Mouse (Mus musculus) liver, embryonic 11.5 days (tissue): ENCODE results near the gene Abhd2. TPM values are rescaled to one million over a fixed set of nuclear protein-coding genes. Genes with fewer than 3 reads are reported as not detected.

ENCODE experiments used
- ATAC-seq: fragments of 200-750 bp; cut with Nextera tagmentation; replicated peaks from 2 replicates; pipeline ENCODE4 v1.8.0; 2017; ENCODE audit warnings: moderate number of reproducible peaks, mild to moderate bottlenecking, moderate TSS enrichment, moderate library complexity; ENCODE audit not compliant: low FRiP score
- DNase-seq: peaks from one replicate; pipeline ENCODE4 v3.0.0-alpha.2; 2017; ENCODE audit warnings: low spot score
- H3K27ac ChIP-seq: fragments of 300-500 bp; sonication (generic); 2 replicates; pipeline ENCODE4 v1.5.1; 2014; ENCODE audit warnings: mild to moderate bottlenecking, low read depth, low read length, control low read depth
- H3K27me3 ChIP-seq: fragments of 300-500 bp; sonication (generic); replicated peaks from 2 replicates; pipeline ENCODE4 v1.6.1; 2014; ENCODE audit warnings: low read length, mixed read lengths; ENCODE audit not compliant: control insufficient read depth, insufficient read depth
- H3K36me3 ChIP-seq: fragments of 300-500 bp; sonication (generic); 2 replicates; pipeline ENCODE4 v1.6.1; 2014; ENCODE audit warnings: mild to moderate bottlenecking, low read length, moderate library complexity, mixed read lengths; ENCODE audit not compliant: control insufficient read depth, insufficient read depth
- H3K4me1 ChIP-seq: fragments of 300-500 bp; sonication (generic); replicated peaks from 2 replicates; pipeline ENCODE4 v1.6.1; 2014; ENCODE audit warnings: low read length, mixed read lengths; ENCODE audit not compliant: control insufficient read depth, insufficient read depth
- H3K4me2 ChIP-seq: fragments of 300-500 bp; sonication (generic); 2 replicates; pipeline ENCODE4 v1.6.1; 2014; ENCODE audit warnings: mild to moderate bottlenecking, control low read depth, moderate library complexity
- H3K4me3 ChIP-seq: fragments of 300-500 bp; sonication (generic); 2 replicates; pipeline ENCODE4 v1.5.1; 2014; ENCODE audit warnings: low read depth, low read length, control low read depth
- H3K9ac ChIP-seq: fragments of 300-500 bp; sonication (generic); 2 replicates; pipeline ENCODE4 v1.6.1; 2014; ENCODE audit warnings: low read depth, low read length, control low read depth
- H3K9me3 ChIP-seq: fragments of 300-500 bp; sonication (generic); 2 replicates; pipeline ENCODE4 v1.6.1; 2016; ENCODE audit warnings: low read length, inconsistent platforms, mixed read lengths; ENCODE audit not compliant: control insufficient read depth
- WGBS: fragments of 180-500 bp; shearing (Covaris S2); extraction: QIAGEN DNeasy Blood & Tissue Kit; methylation state at CpG from one replicate; pipeline ENCODE4 v1.1.7; 2014; 5-methylcytosine and 5-hydroxymethylcytosine counted together
- polyA plus RNA-seq: library from polyadenylated mRNA; unstranded; fragments of >200 nt; fragmentation: Nextera tagmentation; extraction: Ambion mirVana; gene quantifications from 2 replicates; pipeline ENCODE4 v1.2.1, GENCODE M21; 2014

Gene Abhd2
- polyA plus RNA-seq, 1 experiment from 2014 or later = 11.5 TPM

DNA sequence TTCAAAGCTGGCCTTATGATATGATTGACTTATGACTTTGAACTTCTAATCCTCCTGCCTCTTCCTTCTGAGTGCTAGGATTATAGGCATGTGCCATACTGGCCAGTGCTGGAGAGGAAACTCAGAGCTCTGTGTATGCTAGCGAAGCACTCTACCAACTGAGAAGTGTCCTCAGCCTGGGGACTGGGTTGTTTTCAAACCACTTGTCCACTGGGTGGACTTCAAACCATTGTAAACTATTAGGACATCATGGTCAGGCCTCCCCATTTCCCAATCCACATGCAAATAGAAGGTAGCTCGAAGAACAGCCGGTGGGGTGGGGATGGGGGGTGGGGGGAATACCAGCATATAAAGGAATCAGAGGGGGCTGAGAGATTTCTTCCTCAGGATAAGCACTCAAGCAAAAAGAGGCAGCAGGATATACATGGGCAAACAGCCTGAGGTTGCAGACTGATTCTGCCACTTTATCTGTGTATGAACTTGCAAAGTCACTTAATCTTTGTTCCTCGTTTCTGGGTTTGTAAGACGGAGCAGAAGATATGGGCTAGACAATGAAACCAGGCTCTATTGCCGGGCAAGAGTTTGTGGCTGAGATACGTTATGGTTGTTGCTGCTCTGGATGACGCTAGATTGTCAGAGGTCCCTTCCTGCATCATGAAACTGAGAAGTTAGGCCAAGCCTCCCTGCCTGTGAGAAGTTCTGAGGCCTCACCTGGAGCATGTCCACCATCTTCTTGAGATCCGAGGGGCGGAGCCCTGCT, 103.7 kb downstream of the Abhd2 start:
- H3K9me3 ChIP-seq = no peaks in the 10 kb centered on the region
- H3K9ac ChIP-seq = no peak overlapping the region
- H3K4me1 ChIP-seq = peaks cover 8% of the 10 kb centered on the region; the same call in 1 of the 2 replicates
- H3K4me2 ChIP-seq = no peak overlapping the region
- H3K36me3 ChIP-seq = no peaks in the 10 kb centered on the region
- ATAC-seq (0 out of 2 replicates have a peak, but pooled peaks have one; percentile 36), DNase-seq (no peak)
- no peak overlapping the region for H3K27ac ChIP-seq
- H3K27me3 ChIP-seq = no peaks in the 10 kb centered on the region; the same call in 1 of the 2 replicates
- no peak overlapping the region for H3K4me3 ChIP-seq
- WGBS = 60% methylated on average over 10 of the region's 10 CpGs

DNA sequence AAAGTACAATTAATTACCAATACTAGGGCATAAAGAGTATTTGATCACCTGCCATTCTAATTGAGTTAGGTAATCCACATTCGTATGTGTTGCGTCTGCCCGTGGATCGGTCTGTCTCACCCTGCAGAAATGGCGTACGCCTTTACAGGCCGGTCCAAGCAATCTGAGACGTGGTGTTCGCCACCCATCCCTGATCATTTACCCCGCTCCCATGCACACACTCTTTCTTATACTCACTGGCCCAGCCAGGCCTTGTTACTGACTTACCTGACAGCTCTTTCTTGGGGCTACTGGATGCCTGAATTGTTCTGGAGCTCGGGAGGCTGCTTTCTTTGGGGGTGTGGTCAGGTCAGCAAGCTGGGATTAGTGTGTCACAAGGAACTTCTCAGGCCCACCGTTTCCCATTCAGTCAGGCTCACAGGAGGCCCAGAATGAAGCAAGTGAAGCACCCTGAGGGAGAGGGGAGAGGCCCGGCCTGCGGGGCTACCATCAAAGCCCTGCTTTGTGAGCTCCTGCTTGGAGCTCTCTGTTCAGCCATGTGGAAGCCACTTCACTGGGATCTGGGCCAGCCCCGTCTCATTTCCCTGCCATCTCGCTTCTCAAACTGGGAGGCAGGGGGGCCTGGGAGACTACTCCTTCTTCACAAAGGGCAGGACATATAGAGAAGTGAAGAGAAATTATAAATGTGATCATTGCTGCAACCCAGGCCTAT, 113.6 kb downstream of the Abhd2 start, which contains the start of gene Rlbp1:
TSS of gene Rlbp1 (minus strand) at position 627 of the 712 bp plus-strand sequence.
- no peak for ATAC-seq
- Histone ChIP-seq H3K9me3 (no peaks in the 10 kb centered on the region), H3K27me3 (no peaks in the 10 kb centered on the region), H3K36me3 (no peaks in the 10 kb centered on the region), H3K4me1 (no peaks in the 10 kb centered on the region), H3K4me2 (no peak within 1 kb of the TSS), H3K27ac (no peak within 1 kb of the TSS), H3K4me3 (no peak within 1 kb of the TSS), H3K9ac (no peak within 1 kb of the TSS)
- WGBS = 76% methylated on average over 16 of the region's 16 CpGs
- no peak for DNase-seq

DNA sequence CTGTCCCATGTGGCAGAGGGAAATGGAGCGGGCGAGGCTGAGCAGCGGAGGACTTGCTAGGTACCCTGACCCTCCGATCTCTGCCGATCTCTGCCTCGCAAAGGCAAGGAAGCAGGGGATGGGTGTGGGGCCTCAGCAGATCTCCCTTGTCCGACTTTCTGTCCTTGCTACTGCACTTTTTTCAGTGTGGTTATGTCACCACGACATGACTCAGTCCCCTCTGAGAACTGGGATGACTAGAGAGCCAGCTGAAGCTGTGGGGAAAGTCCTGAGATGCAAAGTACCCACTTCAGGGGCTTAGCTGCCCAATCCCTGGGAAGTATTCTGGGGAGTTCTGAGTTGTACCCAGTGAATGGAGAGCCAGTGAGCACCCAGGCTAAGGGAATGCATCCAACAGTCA, 114.1 kb downstream of the Abhd2 start:
- Histone ChIP-seq H3K36me3 (no peaks in the 10 kb centered on the region), H3K9me3 (no peaks in the 10 kb centered on the region), H3K4me3 (no peak overlapping the region), H3K9ac (no peak overlapping the region), H3K27me3 (no peaks in the 10 kb centered on the region), H3K27ac (no peak overlapping the region), H3K4me2 (no peak overlapping the region), H3K4me1 (no peaks in the 10 kb centered on the region)
- DNase-seq = no peak
- 74% methylated on average over 8 of the region's 8 CpGs for WGBS
- ATAC-seq = no peak

DNA sequence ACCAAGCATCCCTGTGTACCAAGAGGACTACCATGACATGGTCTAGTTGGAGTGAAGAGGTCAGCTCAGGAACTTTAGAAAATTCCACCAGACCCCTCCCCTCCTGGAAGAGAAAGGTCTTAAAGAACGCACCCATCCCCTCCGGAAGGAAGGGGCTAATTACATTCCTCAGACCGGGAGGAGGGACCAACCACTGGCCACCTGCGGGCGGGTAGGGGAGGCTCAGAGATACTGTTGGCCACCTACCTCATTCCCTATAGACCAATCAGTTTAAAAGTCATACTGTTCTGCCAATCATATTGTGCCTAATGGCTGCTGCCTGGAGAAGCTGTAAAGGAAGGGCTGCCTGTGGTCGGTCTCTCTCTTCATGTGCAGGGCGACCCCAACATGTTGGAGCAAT, 115.0 kb downstream of the Abhd2 start:
- no peak overlapping the region for H3K9ac ChIP-seq
- WGBS = 41% methylated on average over 7 of the region's 7 CpGs

DNA sequence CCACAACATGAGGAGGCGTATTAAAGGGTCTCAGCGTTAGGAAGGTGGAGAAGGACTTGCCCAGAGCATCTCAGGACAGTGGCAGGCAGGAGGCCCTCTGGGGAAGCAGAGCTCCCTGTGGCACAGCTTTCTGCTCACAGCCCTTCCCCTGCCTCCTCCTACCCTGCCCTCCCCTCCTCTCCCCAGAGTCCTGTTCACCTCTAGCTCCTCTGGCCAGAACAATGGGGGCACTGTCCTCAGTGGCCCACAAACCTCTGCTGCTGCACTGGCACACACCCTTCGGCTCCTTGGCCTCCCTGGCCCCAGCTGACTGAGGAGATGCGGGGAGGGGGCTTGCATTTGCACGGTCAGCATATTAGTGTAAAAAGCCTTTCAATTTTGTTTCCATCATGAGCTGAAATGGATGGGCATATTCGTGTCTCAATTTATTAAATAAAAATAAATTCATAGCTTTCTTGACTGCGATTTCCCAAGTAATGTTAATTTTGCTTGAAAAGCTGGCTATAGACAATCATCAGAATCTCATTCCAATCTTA, 115.7 kb downstream of the Abhd2 start:
- no peak overlapping the region for H3K9ac ChIP-seq
- whole genome bisulfite sequencing = 72% methylated on average over 7 of the region's 7 CpGs
- no peaks in the 10 kb centered on the region for H3K27me3 ChIP-seq
- H3K4me1 ChIP-seq = peaks cover 5% of the 10 kb centered on the region; the same call in 1 of the 2 replicates
- H3K4me3 ChIP-seq = no peak overlapping the region
- no peak for DNase-seq
- H3K4me2 ChIP-seq = no peak overlapping the region
- ATAC-seq = no peak
- no peaks in the 10 kb centered on the region for H3K9me3 ChIP-seq
- no peak overlapping the region for H3K27ac ChIP-seq
- H3K36me3 ChIP-seq = no peaks in the 10 kb centered on the region

More for the DNA sequence above, 115.0 kb downstream of the Abhd2 start:
- ATAC-seq (no peak), DNase-seq (no peak)
- Histone ChIP-seq H3K27me3 (no peaks in the 10 kb centered on the region), H3K9me3 (no peaks in the 10 kb centered on the region), H3K4me2 (no peak overlapping the region), H3K36me3 (no peaks in the 10 kb centered on the region), H3K4me3 (no peak overlapping the region), H3K27ac (no peak overlapping the region), H3K4me1 (peaks cover 3% of the 10 kb centered on the region; the same call in 1 of the 2 replicates)

DNA sequence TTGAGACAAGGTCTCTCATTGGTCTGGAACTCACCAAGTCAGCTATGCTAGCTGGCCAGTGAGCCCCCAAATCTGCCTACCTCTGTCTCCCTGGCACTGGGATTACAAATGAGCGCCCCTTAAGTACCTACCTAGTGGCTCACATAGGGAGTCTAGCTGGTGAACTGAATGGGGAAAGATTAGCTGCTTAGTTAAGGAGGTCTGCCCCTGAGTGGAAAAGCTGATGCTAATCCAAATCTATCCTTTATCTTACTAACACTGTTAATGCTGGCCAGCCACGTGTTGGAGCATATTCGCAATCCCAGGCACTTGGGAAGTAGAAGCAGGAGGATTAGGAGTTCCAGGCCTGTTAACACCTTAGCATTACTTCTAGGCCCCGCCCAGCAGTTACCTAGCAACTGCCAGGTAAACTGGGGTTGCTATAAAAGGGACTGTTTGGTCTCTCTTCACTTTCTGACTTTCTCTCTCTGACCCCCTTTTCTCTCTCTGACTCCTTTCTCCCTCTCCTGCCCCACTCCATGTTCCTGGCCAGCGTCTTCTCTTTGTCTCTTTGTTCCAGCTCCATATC, 117.2 kb downstream of the Abhd2 start:
- Histone ChIP-seq H3K27me3 (no peaks in the 10 kb centered on the region), H3K4me3 (no peak overlapping the region), H3K36me3 (no peaks in the 10 kb centered on the region), H3K4me1 (peaks cover 5% of the 10 kb centered on the region; the same call in 1 of the 2 replicates), H3K4me2 (no peak overlapping the region), H3K9me3 (no peaks in the 10 kb centered on the region), H3K9ac (no peak overlapping the region), H3K27ac (no peak overlapping the region)
- DNase-seq (no peak), ATAC-seq (no peak)
- 59% methylated on average over 5 of the region's 5 CpGs for WGBS

DNA sequence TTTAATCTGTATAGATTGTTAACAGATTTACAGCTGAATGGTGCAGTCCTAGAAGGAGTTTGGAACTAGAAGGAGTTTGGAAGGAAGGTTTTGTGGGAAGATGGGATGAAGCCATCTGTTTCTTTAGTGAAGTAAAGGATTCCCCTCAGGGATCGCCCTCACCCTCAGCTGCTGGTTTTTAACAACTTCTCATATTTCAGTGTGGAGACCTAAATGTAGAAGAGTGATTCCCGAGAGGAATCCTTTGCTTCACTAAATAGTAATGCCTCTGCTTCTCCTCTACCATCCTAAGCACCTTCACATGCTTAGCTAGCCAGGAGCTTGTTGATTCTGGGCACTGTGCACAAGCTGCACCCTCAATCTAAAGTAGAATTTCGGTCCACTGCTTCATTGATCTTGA, 118.5 kb downstream of the Abhd2 start:
- Histone ChIP-seq H3K4me1 (peaks cover 5% of the 10 kb centered on the region; the same call in 1 of the 2 replicates), H3K27ac (peak overlapping the region; percentile 88), H3K9ac (peak overlapping the region; percentile 84), H3K9me3 (no peaks in the 10 kb centered on the region), H3K27me3 (no peaks in the 10 kb centered on the region), H3K4me3 (peak overlapping the region; percentile 72), H3K36me3 (peaks cover 2% of the 10 kb centered on the region; the same call in 1 of the 2 replicates), H3K4me2 (peak overlapping the region; percentile 94)
- 12% methylated on average over 3 of the region's 3 CpGs for WGBS
- ATAC-seq (0 out of 2 replicates have a peak, but pooled peaks have one; percentile 0), DNase-seq (no peak)

DNA sequence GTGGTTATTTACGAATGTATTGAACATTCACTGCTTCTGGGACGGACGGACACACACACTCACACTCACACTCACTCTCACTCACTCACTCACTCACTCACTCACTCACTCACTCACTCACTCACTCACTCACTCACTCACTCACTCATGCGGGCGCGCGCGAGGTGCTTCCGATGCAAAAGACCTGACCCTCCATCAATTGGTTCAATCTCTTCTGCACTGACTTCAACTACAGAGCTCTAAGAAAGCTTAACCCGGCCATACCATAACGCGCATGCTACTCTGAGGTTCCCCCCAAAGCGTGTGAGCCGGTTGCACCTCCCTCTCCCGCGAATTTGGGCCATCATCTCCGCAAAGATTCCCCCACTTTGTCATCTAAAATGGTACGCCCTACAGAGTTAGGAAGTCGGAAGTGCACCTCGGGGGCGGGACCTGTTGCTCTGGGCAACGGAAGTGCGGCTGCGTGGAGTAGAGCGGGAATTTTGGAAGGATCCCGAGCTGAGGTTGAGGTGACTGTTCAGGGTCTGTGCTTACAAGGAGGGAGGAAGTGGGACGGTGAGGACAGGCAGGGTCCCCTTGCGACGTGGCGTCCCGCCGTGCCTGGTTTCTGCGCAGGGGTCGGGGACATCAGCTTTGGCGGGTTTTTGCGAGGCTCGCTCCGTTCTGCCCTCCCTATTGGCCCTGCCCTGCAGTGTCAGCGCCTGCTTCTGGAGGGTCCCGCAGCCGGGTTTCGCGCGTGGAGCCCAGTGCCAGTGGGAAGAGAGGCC, 119.1 kb downstream of the Abhd2 start, which contains the start of gene Fanci:
TSS of gene Fanci (plus strand) at position 47 of the 767 bp plus-strand sequence.
- ATAC-seq = peak; percentile 91
- H3K4me3 ChIP-seq = peak within 1 kb of the TSS; percentile 72
- peak; percentile 97 for DNase-seq
- H3K27ac ChIP-seq = peak within 1 kb of the TSS; percentile 88
- peaks cover 2% of the 10 kb centered on the region; the same call in 1 of the 2 replicates for H3K36me3 ChIP-seq
- H3K4me1 ChIP-seq = peaks cover 5% of the 10 kb centered on the region; the same call in 1 of the 2 replicates
- no peaks in the 10 kb centered on the region for H3K9me3 ChIP-seq
- no peaks in the 10 kb centered on the region for H3K27me3 ChIP-seq
- peak within 1 kb of the TSS; percentile 84 for H3K9ac ChIP-seq
- H3K4me2 ChIP-seq = peak within 1 kb of the TSS; percentile 94
- WGBS = under 1% methylated on average over 44 of the region's 44 CpGs
